Mouse (Mus musculus) embryonic facial prominence, embryonic 14.5 days (tissue): ENCODE results near the gene Anxa9. TPM values are rescaled to one million over a fixed set of nuclear protein-coding genes. Genes with fewer than 3 reads are reported as not detected.
A peak's percentile ranks its signal among the peaks of the same experiment; 100 is the strongest.

Experiments
- ATAC-seq: fragments of 200-750 bp; cut with Nextera tagmentation; 2 replicates; pipeline ENCODE4 v1.8.0; 2017; ENCODE audit warnings: low read depth, moderate number of reproducible peaks, moderate TSS enrichment
- DNase-seq: peaks from one replicate; pipeline ENCODE4 v3.0.0-alpha.2; 2015; ENCODE audit warnings: low spot score
- H3K27ac ChIP-seq: fragments of 300-500 bp; sonication (generic); replicated peaks from 2 replicates; pipeline ENCODE4 v1.5.1; 2014; ENCODE audit warnings: low read depth, mild to moderate bottlenecking, low read length, moderate library complexity
- H3K27me3 ChIP-seq: fragments of 300-500 bp; sonication (generic); replicated peaks from 2 replicates; pipeline ENCODE4 v1.6.1; 2014; ENCODE audit warnings: low read length; ENCODE audit not compliant: control insufficient read depth, insufficient read depth
- H3K36me3 ChIP-seq: fragments of 300-500 bp; sonication (generic); 2 replicates; pipeline ENCODE4 v1.6.1; 2014; ENCODE audit warnings: low read length, mixed read lengths; ENCODE audit not compliant: control insufficient read depth, insufficient read depth
- H3K4me1 ChIP-seq: fragments of 300-500 bp; sonication (generic); 2 replicates; pipeline ENCODE4 v1.6.1; 2014; ENCODE audit warnings: antibody characterized with exemption, low read length; ENCODE audit not compliant: control insufficient read depth, insufficient read depth
- H3K4me2 ChIP-seq: fragments of 300-500 bp; sonication (generic); 2 replicates; pipeline ENCODE4 v1.6.1; 2014; ENCODE audit warnings: low read depth, mild to moderate bottlenecking, low read length, moderate library complexity, mixed read lengths
- H3K4me3 ChIP-seq: fragments of 300-500 bp; sonication (generic); 2 replicates; pipeline ENCODE4 v1.5.1; 2014; ENCODE audit warnings: low read depth, mild to moderate bottlenecking, low read length
- H3K9ac ChIP-seq: fragments of 300-500 bp; sonication (generic); 2 replicates; pipeline ENCODE4 v1.6.1; 2014; ENCODE audit warnings: low read depth, mild to moderate bottlenecking, low read length, moderate library complexity, mixed read lengths
- H3K9me3 ChIP-seq: fragments of 300-500 bp; sonication (generic); 2 replicates; pipeline ENCODE4 v1.6.1; 2016; ENCODE audit warnings: low read length; ENCODE audit not compliant: control insufficient read depth
- WGBS: fragments of 180-500 bp; shearing (Covaris S2); extraction: QIAGEN DNeasy Blood & Tissue Kit; methylation state at CpG from one replicate; pipeline ENCODE4 v1.1.7; 2014; 5-methylcytosine and 5-hydroxymethylcytosine counted together
- polyA plus RNA-seq: library from polyadenylated mRNA; unstranded; fragments of >200 nt; fragmentation: Nextera tagmentation; extraction: Ambion mirVana; gene quantifications from 2 replicates; pipeline ENCODE4 v1.2.1, GENCODE M21; 2014

Anxa9 gene
- polyA plus RNA-seq, 1 experiment from 2014 or later: 2.8 TPM

- 67% methylated on average over 6 of the region's 6 CpGs for WGBS
- H3K36me3 ChIP-seq: 0 out of 2 replicates have a peak, but pooled peaks cover 4% of the 10 kb centered on the region
- no peak overlapping the region for H3K27ac ChIP-seq
- H3K4me2 ChIP-seq: no peak overlapping the region
- DNase-seq (no peak), ATAC-seq (no peak)
- no peak overlapping the region for H3K9ac ChIP-seq
- no peak overlapping the region for H3K4me3 ChIP-seq
- no peaks in the 10 kb centered on the region for H3K9me3 ChIP-seq
- no peaks in the 10 kb centered on the region for H3K4me1 ChIP-seq
- no peaks in the 10 kb centered on the region for H3K27me3 ChIP-seq
These were observed 31.8 kb downstream of the Anxa9 start for GRCm38 (mm10) chr3:95275161-95275560.

- H3K4me3 ChIP-seq: no peak overlapping the region
These were observed 32.5 kb downstream of the Anxa9 start for GRCm38 (mm10) chr3:95274453-95274852.

GRCm38 (mm10) chr3:95273471-95273870 is 33.5 kb downstream of the Anxa9 start:
- 94% methylated on average over 5 of the region's 5 CpGs for WGBS
- no peak overlapping the region for H3K27ac ChIP-seq
- H3K4me3 ChIP-seq: no peak overlapping the region
- H3K27me3 ChIP-seq: no peaks in the 10 kb centered on the region
- 0 out of 2 replicates have a peak, but pooled peaks cover 4% of the 10 kb centered on the region for H3K36me3 ChIP-seq
- DNase-seq: no peak
- H3K9ac ChIP-seq: no peak overlapping the region
- ATAC-seq: no peak
- H3K4me1 ChIP-seq: no peaks in the 10 kb centered on the region
- no peak overlapping the region for H3K4me2 ChIP-seq
- H3K9me3 ChIP-seq: no peaks in the 10 kb centered on the region

More at GRCm38 (mm10) chr3:95274453-95274852, 32.5 kb downstream of the Anxa9 start:
- Histone ChIP-seq H3K36me3 (0 out of 2 replicates have a peak, but pooled peaks cover 4% of the 10 kb centered on the region), H3K9ac (no peak overlapping the region), H3K4me1 (no peaks in the 10 kb centered on the region), H3K27ac (no peak overlapping the region), H3K9me3 (no peaks in the 10 kb centered on the region), H3K4me2 (no peak overlapping the region), H3K27me3 (no peaks in the 10 kb centered on the region)
- ATAC-seq: no peak
- WGBS: 98% methylated on average over 4 of the region's 4 CpGs
- DNase-seq: no peak

- H3K36me3 ChIP-seq: peaks cover 26% of the 10 kb centered on the region
These were observed 36.1 kb downstream of the Anxa9 start for GRCm38 (mm10) chr3:95270766-95271364.

GRCm38 (mm10) chr3:95269789-95270188 is 37.2 kb downstream of the Anxa9 start:
- H3K9me3 ChIP-seq: no peaks in the 10 kb centered on the region
- H3K27me3 ChIP-seq: no peaks in the 10 kb centered on the region
- WGBS: 85% methylated on average over 5 of the region's 5 CpGs
- no peak overlapping the region for H3K27ac ChIP-seq
- no peaks in the 10 kb centered on the region for H3K4me1 ChIP-seq
- H3K9ac ChIP-seq: no peak overlapping the region
- no peak overlapping the region for H3K4me2 ChIP-seq
- DNase-seq: no peak
- H3K36me3 ChIP-seq: peaks cover 35% of the 10 kb centered on the region
- no peak for ATAC-seq
- no peak overlapping the region for H3K4me3 ChIP-seq

More at GRCm38 (mm10) chr3:95270766-95271364, 36.1 kb downstream of the Anxa9 start:
- Histone ChIP-seq H3K4me3 (no peak overlapping the region), H3K9me3 (no peaks in the 10 kb centered on the region), H3K4me1 (no peaks in the 10 kb centered on the region), H3K27me3 (no peaks in the 10 kb centered on the region), H3K27ac (no peak overlapping the region), H3K4me2 (no peak overlapping the region), H3K9ac (no peak overlapping the region)
- ATAC-seq (no peak), DNase-seq (no peak)
- 79% methylated on average over 12 of the region's 12 CpGs for WGBS

GRCm38 (mm10) chr3:95267855-95268254 is 39.1 kb downstream of the Anxa9 start:
- no peak for DNase-seq
- no peak overlapping the region for H3K4me3 ChIP-seq
- no peaks in the 10 kb centered on the region for H3K9me3 ChIP-seq
- H3K9ac ChIP-seq: no peak overlapping the region
- H3K27ac ChIP-seq: no peak overlapping the region
- no peaks in the 10 kb centered on the region for H3K4me1 ChIP-seq
- H3K36me3 ChIP-seq: peaks cover 47% of the 10 kb centered on the region
- no peaks in the 10 kb centered on the region for H3K27me3 ChIP-seq
- no peak overlapping the region for H3K4me2 ChIP-seq
- no peak for ATAC-seq

GRCm38 (mm10) chr3:95266052-95266451 is 40.9 kb downstream of the Anxa9 start:
- Histone ChIP-seq H3K9me3 (no peaks in the 10 kb centered on the region), H3K27ac (no peak overlapping the region), H3K36me3 (peaks cover 65% of the 10 kb centered on the region), H3K4me2 (no peak overlapping the region), H3K27me3 (no peaks in the 10 kb centered on the region), H3K9ac (no peak overlapping the region), H3K4me3 (no peak overlapping the region), H3K4me1 (no peaks in the 10 kb centered on the region)
- 99% methylated on average over 3 of the region's 3 CpGs for WGBS
- no peak for ATAC-seq
- no peak for DNase-seq

- ATAC-seq (no peak), DNase-seq (no peak)
- peaks cover 76% of the 10 kb centered on the region for H3K36me3 ChIP-seq
- no peaks in the 10 kb centered on the region for H3K4me1 ChIP-seq
- H3K9me3 ChIP-seq: no peaks in the 10 kb centered on the region
- H3K4me2 ChIP-seq: no peak overlapping the region
- H3K4me3 ChIP-seq: no peak overlapping the region
- no peak overlapping the region for H3K9ac ChIP-seq
- 68% methylated on average over 1 of the region's 1 CpGs for WGBS
- H3K27me3 ChIP-seq: no peaks in the 10 kb centered on the region
- H3K27ac ChIP-seq: no peak overlapping the region
These were observed 42.3 kb downstream of the Anxa9 start for GRCm38 (mm10) chr3:95264724-95265123.

GRCm38 (mm10) chr3:95263089-95263739 is 43.8 kb downstream of the Anxa9 start:
- no peaks in the 10 kb centered on the region for H3K4me1 ChIP-seq
- H3K4me3 ChIP-seq: no peak overlapping the region
- H3K9ac ChIP-seq: no peak overlapping the region
- 43% methylated on average over 11 of the region's 11 CpGs for WGBS
- H3K4me2 ChIP-seq: no peak overlapping the region
- ATAC-seq (no peak), DNase-seq (peak; percentile 57)
- H3K27ac ChIP-seq: no peak overlapping the region
- H3K36me3 ChIP-seq: peaks cover 90% of the 10 kb centered on the region
- no peaks in the 10 kb centered on the region for H3K27me3 ChIP-seq
- H3K9me3 ChIP-seq: no peaks in the 10 kb centered on the region
